Mouse (Mus musculus) forebrain, embryonic 11.5 days (tissue): ENCODE measurements around the gene Nkx2-5. TPM values are rescaled to one million over a fixed set of nuclear protein-coding genes. Genes with fewer than 3 reads are reported as not detected.

Source experiments
- ATAC-seq: fragments of 200-750 bp; cut with Nextera tagmentation; replicated peaks from 2 replicates; pipeline ENCODE4 v1.8.0; 2017; ENCODE audit warnings: moderate TSS enrichment; ENCODE audit not compliant: low FRiP score
- DNase-seq: peaks from one replicate; pipeline ENCODE4 v3.0.0-alpha.2; 2017; ENCODE audit warnings: low spot score
- H3K27ac ChIP-seq: fragments of 300-500 bp; sonication (generic); 2 replicates; pipeline ENCODE4 v1.5.1; 2014; ENCODE audit warnings: low read depth, low read length
- H3K27me3 ChIP-seq: fragments of 300-500 bp; sonication (generic); 2 replicates; pipeline ENCODE4 v1.6.1; 2014; ENCODE audit warnings: mild to moderate bottlenecking, low read length, mixed read lengths; ENCODE audit not compliant: control insufficient read depth, insufficient read depth
- H3K36me3 ChIP-seq: fragments of 300-500 bp; sonication (generic); 2 replicates; pipeline ENCODE4 v1.6.1; 2014; ENCODE audit warnings: mild to moderate bottlenecking, low read length, moderate library complexity, mixed read lengths; ENCODE audit not compliant: control insufficient read depth, insufficient read depth
- H3K4me1 ChIP-seq: fragments of 300-500 bp; sonication (generic); replicated peaks from 2 replicates; pipeline ENCODE4 v1.6.1; 2014; ENCODE audit warnings: low read length, mixed read lengths; ENCODE audit not compliant: control insufficient read depth, insufficient read depth
- H3K4me2 ChIP-seq: fragments of 300-500 bp; sonication (generic); 2 replicates; pipeline ENCODE4 v1.6.1; 2014; ENCODE audit warnings: low read depth, mild to moderate bottlenecking, low read length, moderate library complexity, mixed read lengths; ENCODE audit not compliant: severe bottlenecking
- H3K4me3 ChIP-seq: fragments of 300-500 bp; sonication (generic); 2 replicates; pipeline ENCODE4 v1.5.1; 2014; ENCODE audit warnings: low read depth, low read length
- H3K9ac ChIP-seq: fragments of 300-500 bp; sonication (generic); 2 replicates; pipeline ENCODE4 v1.6.1; 2014; ENCODE audit warnings: low read length
- H3K9me3 ChIP-seq: fragments of 300-500 bp; sonication (generic); 2 replicates; pipeline ENCODE4 v1.6.1; 2016; ENCODE audit warnings: low read length, mixed read lengths; ENCODE audit not compliant: control insufficient read depth
- WGBS: fragments of 180-500 bp; shearing (Covaris S2); extraction: QIAGEN DNeasy Blood & Tissue Kit; methylation state at CpG from one replicate; pipeline ENCODE4 v1.1.7; 2014; 5-methylcytosine and 5-hydroxymethylcytosine counted together
- polyA plus RNA-seq: library from polyadenylated mRNA; unstranded; fragments of >200 nt; fragmentation: Nextera tagmentation; extraction: Ambion mirVana; gene quantifications from 2 replicates; pipeline ENCODE4 v1.2.1, GENCODE M21; 2014

The Nkx2-5 gene
- polyA plus RNA-seq, result not detected in 2 replicates

GRCm38 (mm10) chr17:26844909-26845148 is at the start of gene Nkx2-5:
TSS of gene Nkx2-5 (minus strand) at chr17:26845009.
- no peaks in the 10 kb centered on the region for H3K36me3 ChIP-seq
- WGBS, result 3% methylated on average over 5 of the region's 5 CpGs
- DNase-seq (no peak), ATAC-seq (no peak)
- H3K4me1 ChIP-seq, result 0 out of 2 replicates have a peak, but pooled peaks cover 2% of the 10 kb centered on the region
- no peak within 1 kb of the TSS for H3K4me3 ChIP-seq
- H3K4me2 ChIP-seq, result no peak within 1 kb of the TSS
- no peak within 1 kb of the TSS for H3K27ac ChIP-seq
- no peak within 1 kb of the TSS for H3K9ac ChIP-seq
- H3K27me3 ChIP-seq, result peaks cover 87% of the 10 kb centered on the region
- no peaks in the 10 kb centered on the region for H3K9me3 ChIP-seq

- H3K9me3 ChIP-seq, result no peaks in the 10 kb centered on the region
- H3K9ac ChIP-seq, result no peak overlapping the region
- H3K4me1 ChIP-seq, result peaks cover 8% of the 10 kb centered on the region; the same call in 1 of the 2 replicates
- no peak overlapping the region for H3K27ac ChIP-seq
- DNase-seq (no peak), ATAC-seq (no peak)
- no peak overlapping the region for H3K4me3 ChIP-seq
- H3K27me3 ChIP-seq, result no peaks in the 10 kb centered on the region
- H3K4me2 ChIP-seq, result no peak overlapping the region
- H3K36me3 ChIP-seq, result no peaks in the 10 kb centered on the region
- 86% methylated on average over 6 of the region's 6 CpGs for WGBS
These were observed 49.5 kb upstream of the Nkx2-5 start for GRCm38 (mm10) chr17:26894342-26894741.

GRCm38 (mm10) chr17:26893492-26893891 is 48.7 kb upstream of the Nkx2-5 start:
- Histone ChIP-seq H3K27ac (no peak overlapping the region), H3K36me3 (no peaks in the 10 kb centered on the region), H3K4me1 (peaks cover 8% of the 10 kb centered on the region; the same call in 1 of the 2 replicates), H3K9me3 (no peaks in the 10 kb centered on the region), H3K4me2 (no peak overlapping the region), H3K27me3 (no peaks in the 10 kb centered on the region), H3K4me3 (no peak overlapping the region), H3K9ac (no peak overlapping the region)
- ATAC-seq (no peak), DNase-seq (no peak)
- whole genome bisulfite sequencing, result 66% methylated on average over 6 of the region's 6 CpGs

- Histone ChIP-seq H3K27me3 (no peaks in the 10 kb centered on the region), H3K4me2 (no peak overlapping the region)
- 47% methylated on average over 16 of the region's 16 CpGs for WGBS
These were observed 48.0 kb upstream of the Nkx2-5 start for GRCm38 (mm10) chr17:26892635-26893375.

GRCm38 (mm10) chr17:26887926-26888325 is 43.1 kb upstream of the Nkx2-5 start:
- Histone ChIP-seq H3K36me3 (no peaks in the 10 kb centered on the region), H3K4me3 (no peak overlapping the region), H3K27me3 (no peaks in the 10 kb centered on the region; the same call in 1 of the 2 replicates), H3K9me3 (no peaks in the 10 kb centered on the region), H3K4me2 (no peak overlapping the region), H3K27ac (no peak overlapping the region), H3K4me1 (peaks cover 10% of the 10 kb centered on the region), H3K9ac (no peak overlapping the region)
- WGBS, result 37% methylated on average over 3 of the region's 3 CpGs
- DNase-seq (peak; percentile 16), ATAC-seq (no peak)

More at GRCm38 (mm10) chr17:26892635-26893375, 48.0 kb upstream of the Nkx2-5 start:
- no peak overlapping the region for H3K27ac ChIP-seq
- peaks cover 8% of the 10 kb centered on the region; the same call in 1 of the 2 replicates for H3K4me1 ChIP-seq
- no peak for ATAC-seq
- H3K9ac ChIP-seq, result no peak overlapping the region
- H3K36me3 ChIP-seq, result no peaks in the 10 kb centered on the region
- H3K9me3 ChIP-seq, result no peaks in the 10 kb centered on the region
- no peak overlapping the region for H3K4me3 ChIP-seq
- peak; percentile 34 for DNase-seq

GRCm38 (mm10) chr17:26886047-26886749 is 41.4 kb upstream of the Nkx2-5 start:
- Histone ChIP-seq H3K27ac (no peak overlapping the region), H3K9ac (0 out of 2 replicates have a peak overlapping the region, but pooled peaks have one; percentile 27), H3K4me2 (peak overlapping the region; percentile 49; the same call in 1 of the 2 replicates), H3K36me3 (no peaks in the 10 kb centered on the region), H3K9me3 (no peaks in the 10 kb centered on the region), H3K4me1 (peaks cover 4% of the 10 kb centered on the region), H3K4me3 (peak overlapping the region; percentile 19; the same call in 1 of the 2 replicates), H3K27me3 (no peaks in the 10 kb centered on the region; the same call in 1 of the 2 replicates)
- ATAC-seq, result peak; percentile 72
- WGBS, result 9% methylated on average over 30 of the region's 30 CpGs
- DNase-seq, result peak; percentile 93

- Histone ChIP-seq H3K4me1 (peaks cover 4% of the 10 kb centered on the region), H3K9ac (no peak overlapping the region), H3K27ac (no peak overlapping the region), H3K9me3 (no peaks in the 10 kb centered on the region), H3K27me3 (no peaks in the 10 kb centered on the region; the same call in 1 of the 2 replicates), H3K36me3 (no peaks in the 10 kb centered on the region), H3K4me2 (peak overlapping the region; percentile 49), H3K4me3 (peak overlapping the region; percentile 14)
- WGBS, result 23% methylated on average over 25 of the region's 25 CpGs
- DNase-seq, result peak; percentile 80
- ATAC-seq, result no peak
These were observed 40.5 kb upstream of the Nkx2-5 start for GRCm38 (mm10) chr17:26884995-26885926.

- DNase-seq (no peak), ATAC-seq (no peak)
- Histone ChIP-seq H3K36me3 (no peaks in the 10 kb centered on the region), H3K27ac (no peak overlapping the region), H3K9ac (no peak overlapping the region), H3K4me3 (no peak overlapping the region), H3K27me3 (no peaks in the 10 kb centered on the region; the same call in 1 of the 2 replicates), H3K4me1 (peaks cover 4% of the 10 kb centered on the region), H3K9me3 (no peaks in the 10 kb centered on the region), H3K4me2 (no peak overlapping the region)
- WGBS, result 74% methylated on average over 6 of the region's 6 CpGs
These were observed 38.8 kb upstream of the Nkx2-5 start for GRCm38 (mm10) chr17:26883585-26883984.
